Mouse (Mus musculus): ENCODE measurements around the gene Olfr282.
A peak's percentile ranks its signal among the peaks of the same experiment; 100 is the strongest.

Olfr282 gene

GRCm38 (mm10) chr15:98474958-98475357, 43.9 kb downstream of the Olfr282 start:
- DNase-seq (ENCODE audit: low read depth, low spot score) = peak; percentile 13

DNA sequence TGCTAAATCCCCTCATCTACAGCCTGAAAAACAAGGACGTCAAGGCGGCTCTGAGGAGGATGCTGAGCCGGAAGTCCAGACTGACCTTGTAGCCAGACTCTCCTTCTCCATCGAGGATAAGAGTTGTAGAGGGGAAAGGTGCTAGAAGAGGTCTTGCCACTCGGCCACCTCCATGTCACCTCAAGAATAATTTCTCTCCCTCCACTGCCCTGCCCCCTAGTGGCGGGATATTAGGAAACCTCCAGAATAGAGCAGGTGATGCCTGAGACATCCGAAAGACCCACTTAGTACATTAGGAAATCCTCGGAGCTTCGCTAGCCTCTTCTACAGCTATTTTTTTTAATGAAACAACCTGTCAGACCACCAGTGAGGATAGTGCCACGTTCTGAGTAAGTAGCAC, 44.4 kb downstream of the Olfr282 start:
- DNase-seq (ENCODE audit: low read depth, low spot score) = peak; percentile 51

GRCm38 (mm10) chr15:98476281-98476680, 45.3 kb downstream of the Olfr282 start:
- no peak for DNase-seq (ENCODE audit: low read depth, low spot score)

- no peak for DNase-seq (ENCODE audit: low read depth, low spot score)
These were observed 48.6 kb downstream of the Olfr282 start for GRCm38 (mm10) chr15:98479568-98480102.

DNA sequence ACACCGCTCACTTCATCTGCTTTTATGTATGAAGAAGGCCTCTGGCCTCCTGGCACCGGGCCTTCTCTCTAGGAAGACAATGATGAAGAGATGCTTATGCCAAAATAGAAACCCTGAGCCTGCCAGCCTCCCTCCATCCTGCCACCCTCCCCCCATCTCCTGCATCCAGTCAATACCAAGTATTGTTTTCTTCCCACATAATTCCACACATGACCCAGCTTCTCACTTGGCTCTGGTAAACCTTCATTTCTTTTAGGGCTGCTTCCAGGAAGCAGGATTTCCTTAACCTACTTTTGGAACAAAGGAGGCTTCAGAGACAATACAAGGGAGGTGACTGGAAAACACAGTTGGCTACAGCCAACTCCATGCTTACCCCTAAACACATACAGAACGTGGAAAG, 51.7 kb downstream of the Olfr282 start, which contains the start of gene Lalba:
Gene Lalba (minus strand): TSS at position 21 of the 400 bp plus-strand sequence.
- no peak for DNase-seq (ENCODE audit: low read depth, low spot score)

DNA sequence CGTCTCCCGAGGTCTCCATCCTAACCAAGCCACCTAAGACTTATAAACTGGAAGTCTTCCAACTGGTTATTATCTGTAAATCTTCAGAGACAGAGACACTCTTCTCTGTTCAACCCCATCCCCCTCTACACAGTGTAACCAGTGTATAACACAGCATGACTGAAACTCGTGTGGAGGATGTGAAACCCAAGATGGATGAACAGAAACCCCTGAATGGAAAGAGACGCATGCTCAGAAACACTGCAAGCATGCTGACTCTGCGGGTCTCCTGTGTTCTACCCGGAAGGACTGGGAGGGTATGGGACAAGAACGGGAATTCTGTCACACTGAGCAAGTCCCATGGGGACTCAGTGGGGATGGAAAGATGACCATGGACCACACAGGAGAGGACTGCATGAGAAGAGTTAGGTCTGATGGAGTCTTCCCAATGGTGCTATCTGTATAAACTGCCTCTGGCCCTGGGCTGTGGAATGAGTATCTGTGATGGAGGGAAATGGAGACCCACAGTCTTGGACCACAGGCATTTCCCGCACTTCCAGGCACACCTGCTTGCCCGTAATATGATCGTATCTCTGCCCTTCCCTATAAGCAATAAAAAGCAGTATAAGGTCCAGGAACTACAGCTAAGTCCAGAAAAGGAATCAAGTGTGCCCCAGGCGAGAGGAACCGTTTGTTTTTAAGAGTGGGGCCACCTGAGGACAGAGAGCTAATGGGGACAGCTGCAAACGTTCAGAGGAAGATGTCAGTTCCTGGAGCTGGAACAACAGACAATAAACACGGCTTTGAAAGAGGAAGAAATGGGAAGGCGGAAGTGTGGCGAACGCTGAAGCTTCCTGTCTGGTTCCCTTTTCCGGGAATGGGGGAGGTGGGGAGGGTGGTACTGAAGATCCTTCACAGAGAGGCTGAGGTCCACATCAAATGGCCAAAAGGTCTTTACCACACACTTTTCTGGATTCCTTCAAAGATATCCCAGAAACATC, 53.2 kb downstream of the Olfr282 start:
- no peak for DNase-seq (ENCODE audit: low read depth, low spot score)

GRCm38 (mm10) chr15:98486433-98487021, 55.5 kb downstream of the Olfr282 start:
- DNase-seq (ENCODE audit: low read depth, low spot score) = no peak
